Mouse (Mus musculus) R1 (cell line): ENCODE data around the gene Chrna5.
A peak's percentile ranks its signal among the peaks of the same experiment; 100 is the strongest.
"Not testable (repeated sequence)": the region's sequence is repeated elsewhere in the genome, so short reads cannot be mapped to it uniquely, and the experiment has no call there.

Experiments used
- DNase-seq: peaks from one replicate; pipeline ENCODE4 v3.0.0-alpha.2; 2018; ENCODE audit warnings: low read depth, low spot score

The Chrna5 gene

GRCm38 (mm10) chr9:54980674-54981073 is at the start of gene Chrna5:
Chrna5 (plus strand) TSS chr9:54980880.
- DNase-seq = no peak

- peak; percentile 69 for DNase-seq
These were observed 48.9 kb upstream of the Chrna5 start for GRCm38 (mm10) chr9:54931765-54932164.

GRCm38 (mm10) chr9:54932379-54932778 is 48.3 kb upstream of the Chrna5 start:
- no peak for DNase-seq

GRCm38 (mm10) chr9:54942071-54942470 is 38.6 kb upstream of the Chrna5 start:
- no peak for DNase-seq

- no peak for DNase-seq
These were observed 36.2 kb upstream of the Chrna5 start for GRCm38 (mm10) chr9:54944467-54944866.

- DNase-seq = peak; percentile 16
These were observed 34.4 kb upstream of the Chrna5 start for GRCm38 (mm10) chr9:54946256-54946655.

- DNase-seq = no peak
These were observed 31.2 kb upstream of the Chrna5 start for GRCm38 (mm10) chr9:54949465-54949864.

- DNase-seq = not testable (repeated sequence)
These were observed 30.5 kb upstream of the Chrna5 start for GRCm38 (mm10) chr9:54950162-54950561.

GRCm38 (mm10) chr9:54950575-54951321 is 29.9 kb upstream of the Chrna5 start, which contains the start of the genes Psma4 and AY074887:
Psma4 (plus strand) TSS chr9:54950790.
AY074887 (minus strand) TSS chr9:54950998.
- peak; percentile 96 for DNase-seq

GRCm38 (mm10) chr9:54961059-54961458 is 19.6 kb upstream of the Chrna5 start:
- no peak for DNase-seq

- DNase-seq = no peak
These were observed 17.0 kb upstream of the Chrna5 start for GRCm38 (mm10) chr9:54963669-54964068.

- no peak for DNase-seq
These were observed 10.6 kb upstream of the Chrna5 start for GRCm38 (mm10) chr9:54969972-54970637.

GRCm38 (mm10) chr9:54981291-54982191 is 861 bp downstream of the Chrna5 start:
- DNase-seq = peak; percentile 84

- DNase-seq = no peak
These were observed 1.7 kb downstream of the Chrna5 start for GRCm38 (mm10) chr9:54982401-54982800.

GRCm38 (mm10) chr9:54990362-54990761 is 9.7 kb downstream of the Chrna5 start:
- DNase-seq = no peak

- DNase-seq = peak; percentile 71
These were observed 13.7 kb downstream of the Chrna5 start for GRCm38 (mm10) chr9:54994381-54994780.

- DNase-seq = no peak
These were observed 15.0 kb downstream of the Chrna5 start for GRCm38 (mm10) chr9:54995645-54996044.

- DNase-seq = no peak
These were observed 22.9 kb downstream of the Chrna5 start for GRCm38 (mm10) chr9:55003609-55004008.

GRCm38 (mm10) chr9:55009692-55010091 is 29.0 kb downstream of the Chrna5 start:
- no peak for DNase-seq

- DNase-seq = no peak
These were observed 30.1 kb downstream of the Chrna5 start for GRCm38 (mm10) chr9:55010588-55011350.

- no peak for DNase-seq
These were observed 36.2 kb downstream of the Chrna5 start for GRCm38 (mm10) chr9:55016926-55017325.
